Mouse (Mus musculus): ENCODE measurements at regions not wholly inside any gene's neighbourhood (a gene's known extent, or its start where the extent isn't known, plus 50 kb on each side); places are given as distances from the start of the nearest gene placed in this dataset.
"Not testable (repeated sequence)": the region's sequence is repeated elsewhere in the genome, so short reads cannot be mapped to it uniquely, and the experiment has no call there.

DNA sequence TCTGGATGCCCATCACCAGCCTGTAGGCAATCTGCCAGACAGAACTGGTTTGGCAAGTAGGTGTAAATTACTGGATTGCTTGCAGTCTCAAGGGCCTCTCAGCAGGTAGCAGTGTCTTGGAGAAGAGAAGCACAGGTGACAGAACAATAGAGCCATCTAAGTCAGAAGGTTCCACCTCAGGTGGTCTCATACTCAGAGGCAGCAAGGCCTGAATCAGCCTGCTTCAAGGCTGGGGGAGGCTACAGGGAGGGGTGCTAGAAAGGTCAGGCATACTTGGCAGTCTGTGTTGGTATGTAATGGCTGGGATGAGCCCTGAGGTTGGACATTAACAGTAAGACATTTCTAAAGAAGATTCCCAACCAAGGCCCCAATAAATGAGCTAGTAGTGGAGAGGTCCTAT, 814.3 kb downstream of the Dad1 start:
- H3K36me3 ChIP-seq; DNase-seq (ENCODE audit: low spot score); H3K4me3 ChIP-seq; H3K27ac ChIP-seq (replicated peaks); H3K9me3 ChIP-seq (replicated peaks); H3K4me1 ChIP-seq; H3K27me3 ChIP-seq (ENCODE audit: low read depth, poor library complexity, severe bottlenecking): not testable (repeated sequence)

DNA sequence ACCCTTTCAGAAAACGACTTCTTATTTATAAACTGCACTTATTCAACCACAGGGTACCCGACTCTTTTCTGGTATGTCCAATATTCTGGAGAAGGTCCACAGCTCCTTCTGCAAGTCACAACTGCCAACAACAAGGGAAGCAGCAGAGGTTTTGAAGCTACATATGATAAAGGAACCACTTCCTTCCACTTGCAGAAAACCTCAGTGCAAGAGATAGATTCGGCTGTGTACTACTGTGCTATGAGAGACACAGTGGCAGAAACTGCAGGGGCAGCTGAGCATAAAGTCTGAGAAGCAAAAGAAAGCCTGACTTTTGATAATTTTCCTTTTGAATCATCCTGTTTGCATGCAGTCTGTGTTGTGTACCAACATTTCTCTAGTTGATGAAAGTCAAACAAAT, 823.8 kb downstream of the Dad1 start:
- not testable (repeated sequence) for H3K27ac ChIP-seq (replicated peaks); H3K36me3 ChIP-seq; H3K4me1 ChIP-seq; H3K27me3 ChIP-seq (ENCODE audit: low read depth, poor library complexity, severe bottlenecking); DNase-seq (ENCODE audit: low spot score); H3K9me3 ChIP-seq (replicated peaks); H3K4me3 ChIP-seq
- WGBS, result 82% methylated on average over 2 of the region's 3 CpGs

GRCm38 (mm10) chr14:53428447-53428846, 825.5 kb downstream of the Dad1 start:
- H3K36me3 ChIP-seq; H3K4me1 ChIP-seq; H3K4me3 ChIP-seq; H3K27ac ChIP-seq (replicated peaks); H3K9me3 ChIP-seq (replicated peaks); H3K27me3 ChIP-seq (ENCODE audit: low read depth, poor library complexity, severe bottlenecking); DNase-seq (ENCODE audit: low spot score): not testable (repeated sequence)
- 92% methylated on average over 1 of the region's 1 CpGs for WGBS

DNA sequence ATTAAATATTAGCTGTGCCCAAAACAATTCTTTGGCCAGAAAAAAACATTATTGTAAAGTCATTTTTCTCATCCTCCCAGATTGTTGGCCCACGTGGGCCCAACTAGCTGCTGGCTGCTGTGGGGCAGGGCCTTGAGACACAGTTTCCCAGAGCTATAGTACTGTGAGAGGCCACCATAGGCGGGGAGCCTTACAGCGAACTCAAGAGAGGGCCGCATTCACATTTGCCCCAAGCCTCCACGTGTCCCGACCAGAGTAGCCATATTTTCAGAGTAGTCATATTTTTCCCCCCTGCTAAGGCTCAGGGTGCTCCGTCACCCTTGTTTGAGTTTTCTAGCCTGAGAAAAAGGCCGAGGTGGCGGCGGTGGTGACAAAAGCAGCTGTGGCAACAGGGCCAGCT, 826.3 kb downstream of the Dad1 start:
- H3K27ac ChIP-seq (replicated peaks); DNase-seq (ENCODE audit: low spot score): not testable (repeated sequence)
- 76% methylated on average over 10 of the region's 10 CpGs for WGBS

GRCm38 (mm10) chr14:53416955-53417354, 836.9 kb downstream of the Dad1 start:
- DNase-seq (ENCODE audit: low spot score); H3K9me3 ChIP-seq (replicated peaks); H3K4me3 ChIP-seq; H3K27ac ChIP-seq (replicated peaks); H3K4me1 ChIP-seq; H3K27me3 ChIP-seq (ENCODE audit: low read depth, poor library complexity, severe bottlenecking); H3K36me3 ChIP-seq: not testable (repeated sequence)
- WGBS, result 80% methylated on average over 2 of the region's 2 CpGs

More for the DNA sequence above, 826.3 kb downstream of the Dad1 start:
- not testable (repeated sequence) for H3K36me3 ChIP-seq; H3K4me3 ChIP-seq; H3K4me1 ChIP-seq; H3K9me3 ChIP-seq (replicated peaks); H3K27me3 ChIP-seq (ENCODE audit: low read depth, poor library complexity, severe bottlenecking)

DNA sequence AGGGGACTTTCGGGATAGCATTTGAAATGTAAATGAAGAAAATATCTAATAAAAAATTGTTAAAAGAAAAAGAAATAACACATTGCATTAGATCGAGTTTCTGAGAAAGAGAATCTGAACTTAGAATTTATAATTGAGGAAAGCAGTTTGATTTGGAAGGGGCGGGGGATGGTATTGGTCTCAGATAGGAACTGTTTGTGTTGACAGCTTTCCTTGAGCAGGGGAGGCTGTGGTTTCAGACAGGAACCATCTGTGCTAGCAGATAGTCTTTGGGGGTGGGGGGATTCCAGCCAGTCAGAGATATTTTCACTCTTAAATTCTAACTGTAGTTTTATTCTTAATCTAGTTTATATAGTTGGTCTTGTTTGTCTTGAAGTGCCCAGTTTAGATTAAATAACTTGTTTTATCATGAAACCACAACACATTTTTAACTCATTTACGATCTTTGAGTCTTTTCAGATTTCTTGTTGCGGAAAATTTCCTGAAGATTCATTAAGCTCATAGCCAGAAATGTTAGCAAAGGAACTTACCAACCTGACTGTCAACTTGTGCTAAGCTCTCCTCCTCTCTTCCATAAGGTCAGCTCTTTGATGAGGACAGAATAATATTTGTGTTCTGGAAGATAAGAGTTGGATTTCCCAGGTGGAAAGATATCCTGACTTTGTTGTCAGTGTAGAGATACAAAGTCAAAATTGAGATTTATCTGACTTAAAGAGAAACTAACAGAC, 846.2 kb downstream of the Dad1 start:
- WGBS, result 78% methylated on average over 3 of the region's 5 CpGs
- H3K4me1 ChIP-seq, result not testable (repeated sequence)

DNA sequence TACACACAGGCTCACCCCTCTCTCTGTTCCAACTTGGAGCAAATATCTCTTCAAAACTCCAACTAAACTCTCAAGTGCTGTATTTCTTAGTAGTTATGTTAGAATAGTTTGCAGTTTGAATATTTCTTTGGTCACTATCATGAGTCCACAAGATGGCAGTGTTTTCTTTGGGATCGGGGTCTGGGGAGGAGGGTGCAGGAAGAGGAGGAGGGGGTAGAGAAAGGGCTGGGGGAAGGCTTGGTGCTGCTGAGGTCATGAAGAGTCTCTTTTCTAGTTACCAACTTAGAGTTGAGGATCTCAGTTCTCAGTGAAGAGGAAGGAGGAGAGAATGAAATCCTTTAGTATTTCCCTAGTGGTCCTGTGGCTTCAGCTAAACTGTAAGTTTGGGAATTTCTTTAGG, 863.6 kb downstream of the Dad1 start:
- H3K27me3 ChIP-seq (ENCODE audit: low read depth, poor library complexity, severe bottlenecking); H3K4me3 ChIP-seq; H3K4me1 ChIP-seq; H3K9me3 ChIP-seq (replicated peaks); H3K36me3 ChIP-seq; DNase-seq (ENCODE audit: low spot score); H3K27ac ChIP-seq (replicated peaks): not testable (repeated sequence)
- no CpG with 5 or more reads among the region's 1 CpGs for WGBS

More for the DNA sequence above, 846.2 kb downstream of the Dad1 start:
- not testable (repeated sequence) for H3K36me3 ChIP-seq; H3K9me3 ChIP-seq (replicated peaks); H3K27ac ChIP-seq (replicated peaks); H3K4me3 ChIP-seq; DNase-seq (ENCODE audit: low spot score); H3K27me3 ChIP-seq (ENCODE audit: low read depth, poor library complexity, severe bottlenecking)

GRCm38 (mm10) chr14:53374591-53374990, 879.0 kb upstream of the Olfr1507 start:
- not testable (repeated sequence) for H3K27me3 ChIP-seq (ENCODE audit: low read depth, poor library complexity, severe bottlenecking); DNase-seq (ENCODE audit: low spot score); H3K9me3 ChIP-seq (replicated peaks); H3K27ac ChIP-seq (replicated peaks); H3K4me3 ChIP-seq; H3K4me1 ChIP-seq; H3K36me3 ChIP-seq
- 88% methylated on average over 5 of the region's 6 CpGs for WGBS

DNA sequence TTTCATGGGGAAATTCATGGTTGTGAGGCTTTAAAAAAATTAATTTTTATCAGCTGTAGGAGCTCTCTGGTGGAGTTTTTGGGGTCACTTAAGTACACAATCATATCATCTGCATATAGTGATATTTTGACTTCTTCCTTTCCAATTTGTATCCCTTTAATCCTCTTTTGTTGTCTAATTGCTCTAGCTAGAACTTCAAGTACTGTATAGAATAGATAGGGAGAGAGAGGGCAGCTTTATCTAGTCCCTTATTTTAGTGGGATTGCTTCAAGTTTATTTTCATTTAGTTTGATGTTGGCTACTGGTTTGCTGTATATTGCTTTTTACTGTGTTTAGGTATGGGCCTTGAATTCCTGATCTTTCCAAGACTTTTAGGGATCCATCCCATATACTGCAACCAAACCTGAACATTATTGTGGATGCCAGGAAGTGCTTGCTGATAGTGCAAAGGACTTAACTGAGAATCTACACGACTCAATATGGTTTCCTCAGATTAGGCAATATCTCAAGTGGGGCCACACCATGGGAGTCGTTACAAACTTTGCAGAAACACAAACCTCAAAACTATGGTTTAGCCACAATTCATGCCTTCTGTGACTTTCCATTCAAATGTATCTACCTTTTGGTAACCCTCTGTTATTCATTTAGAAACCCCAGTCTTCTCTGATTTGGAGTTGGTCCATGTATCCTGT, 878.4 kb upstream of the Olfr1507 start:
- DNase-seq (ENCODE audit: low spot score); H3K36me3 ChIP-seq; H3K9me3 ChIP-seq (replicated peaks); H3K4me1 ChIP-seq; H3K27me3 ChIP-seq (ENCODE audit: low read depth, poor library complexity, severe bottlenecking); H3K4me3 ChIP-seq; H3K27ac ChIP-seq (replicated peaks): not testable (repeated sequence)
- WGBS, result 100% methylated on average over 1 of the region's 2 CpGs

GRCm38 (mm10) chr14:53369776-53370175, 874.2 kb upstream of the Olfr1507 start:
- WGBS, result 77% methylated on average over 2 of the region's 2 CpGs
- no peak for DNase-seq (ENCODE audit: low spot score)
- H3K27me3 ChIP-seq (ENCODE audit: low read depth, poor library complexity, severe bottlenecking), result no peaks in the 10 kb centered on the region

DNA sequence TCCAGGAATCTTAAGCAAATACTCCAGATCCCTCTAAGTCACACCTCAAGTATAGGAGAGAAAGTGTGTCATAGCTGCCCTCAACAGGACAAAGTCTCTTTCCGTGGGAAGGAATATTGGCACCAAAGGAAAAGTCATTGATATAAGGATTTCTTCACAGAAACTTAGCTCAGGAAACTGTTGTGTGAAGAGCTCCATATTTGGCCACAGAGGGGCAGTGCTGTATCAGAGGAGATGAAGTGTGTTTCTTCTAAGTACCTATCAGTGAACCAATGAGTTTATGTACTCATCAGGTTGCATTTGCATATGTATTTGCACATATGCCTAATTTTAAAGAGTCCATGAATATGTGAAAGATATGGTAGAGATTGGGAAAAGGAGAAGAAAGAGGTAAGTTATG, 871.9 kb upstream of the Olfr1507 start:
- H3K4me3 ChIP-seq; DNase-seq (ENCODE audit: low spot score); H3K27me3 ChIP-seq (ENCODE audit: low read depth, poor library complexity, severe bottlenecking); H3K36me3 ChIP-seq; H3K9me3 ChIP-seq (replicated peaks); H3K4me1 ChIP-seq; H3K27ac ChIP-seq (replicated peaks): not testable (repeated sequence)
- 74% methylated on average over 1 of the region's 1 CpGs for WGBS

More at GRCm38 (mm10) chr14:53369776-53370175, 874.2 kb upstream of the Olfr1507 start:
- H3K36me3 ChIP-seq, result no peaks in the 10 kb centered on the region
- H3K4me3 ChIP-seq, result no peak overlapping the region
- H3K4me1 ChIP-seq, result no peaks in the 10 kb centered on the region
- H3K9me3 ChIP-seq (replicated peaks), result no peaks in the 10 kb centered on the region
- no peak overlapping the region for H3K27ac ChIP-seq (replicated peaks)

GRCm38 (mm10) chr14:53363995-53364394, 868.4 kb upstream of the Olfr1507 start:
- not testable (repeated sequence) for DNase-seq (ENCODE audit: low spot score)

GRCm38 (mm10) chr14:53362054-53362453, 866.5 kb upstream of the Olfr1507 start:
- not testable (repeated sequence) for H3K27me3 ChIP-seq (ENCODE audit: low read depth, poor library complexity, severe bottlenecking); H3K4me1 ChIP-seq; H3K4me3 ChIP-seq; H3K36me3 ChIP-seq; DNase-seq (ENCODE audit: low spot score); H3K27ac ChIP-seq (replicated peaks); H3K9me3 ChIP-seq (replicated peaks)
- WGBS, result 87% methylated on average over 2 of the region's 2 CpGs

More at GRCm38 (mm10) chr14:53363995-53364394, 868.4 kb upstream of the Olfr1507 start:
- not testable (repeated sequence) for H3K27me3 ChIP-seq (ENCODE audit: low read depth, poor library complexity, severe bottlenecking); H3K36me3 ChIP-seq; H3K27ac ChIP-seq (replicated peaks); H3K9me3 ChIP-seq (replicated peaks); H3K4me1 ChIP-seq; H3K4me3 ChIP-seq
- WGBS, result 80% methylated on average over 5 of the region's 5 CpGs
